Comparison of ENCODE assay signal across 9 mouse cellular contexts in genomic region chr19:5955704-5956670, GRCm38 (mm10). TPM values are rescaled to one million over a fixed set of nuclear protein-coding genes. Genes with fewer than 3 reads are reported as not detected.
DNase-seq lines count a peak whose midpoint lies in the region; ATAC-seq lines count a peak whose summit lies in the region.
"Had no signal": no experiment of that assay in that cellular context is flagged by ENCODE, and none has a peak within 500 bp of the region (broad histone marks: within the 10 kb centered on the region; RNA-seq: fewer than 3 reads in every experiment).

No protein-coding gene starts in this region.

- H3K27ac ChIP-seq in embryonic facial prominence, embryonic 10.5 days (replicated peaks), result no peak overlapping the region; the same call in 1 of the 2 replicates
- peak overlapping the region; percentile 47; the same call in 1 of the 2 replicates for H3K27ac ChIP-seq in liver, embryonic 13.5 days
- H3K27ac ChIP-seq: neural tube, embryonic 12.5 days had no signal

- H3K36me3 ChIP-seq in embryonic facial prominence, embryonic 10.5 days (replicated peaks), result peaks cover 96% of the 10 kb centered on the region
- H3K36me3 ChIP-seq in liver, embryonic 13.5 days, result peaks cover 97% of the 10 kb centered on the region

- ATAC-seq in liver, embryonic 13.5 days (ENCODE audit: low read depth), result no peak

- WGBS in embryonic facial prominence, embryonic 10.5 days, result 85% methylated on average over 28 of the region's 28 CpGs
- 80% methylated on average over 28 of the region's 28 CpGs for WGBS in liver, embryonic 13.5 days (ENCODE audit: insufficient replicate concordance)

- H3K27me3 ChIP-seq in embryonic facial prominence, embryonic 10.5 days (replicated peaks; ENCODE audit: low read depth, poor library complexity, severe bottlenecking), result no peaks in the 10 kb centered on the region
- no peaks in the 10 kb centered on the region for H3K27me3 ChIP-seq in liver, embryonic 13.5 days
- H3K27me3 ChIP-seq: neural tube, embryonic 12.5 days had no signal

- peak overlapping the region; percentile 35 for H3K4me2 ChIP-seq in liver, embryonic 13.5 days
- H3K4me2 ChIP-seq: neural tube, embryonic 12.5 days had no signal

- no peaks in the 10 kb centered on the region for H3K9me3 ChIP-seq in embryonic facial prominence, embryonic 10.5 days
- no peaks in the 10 kb centered on the region for H3K9me3 ChIP-seq in liver, embryonic 13.5 days (replicated peaks)
- H3K9me3 ChIP-seq: neural tube, embryonic 12.5 days had no signal

- peak overlapping the region; percentile 2; the same call in 1 of the 2 replicates for H3K4me3 ChIP-seq in embryonic facial prominence, embryonic 10.5 days
- no peak overlapping the region for H3K4me3 ChIP-seq in liver, embryonic 13.5 days (replicated peaks)
- H3K4me3 ChIP-seq: neural tube, embryonic 12.5 days had no signal

- peaks cover 31% of the 10 kb centered on the region for H3K4me1 ChIP-seq in embryonic facial prominence, embryonic 10.5 days
- H3K4me1 ChIP-seq in liver, embryonic 13.5 days (replicated peaks), result peaks cover 43% of the 10 kb centered on the region
- H3K4me1 ChIP-seq: neural tube, embryonic 12.5 days had no signal

- H3K9ac ChIP-seq in liver, embryonic 13.5 days, result 0 out of 2 replicates have a peak overlapping the region, but pooled peaks have one; percentile 6
- H3K9ac ChIP-seq: neural tube, embryonic 12.5 days had no signal

- peak; percentile 97 for DNase-seq in 3T3-L1 (ENCODE audit: low read depth, low spot score)
- DNase-seq in embryonic facial prominence, embryonic 10.5 days (ENCODE audit: low spot score), result no peak
- peak; percentile 57 for DNase-seq in heart, postnatal 4 days
- no peak for DNase-seq in liver, embryonic 13.5 days
- DNase-seq in layer of hippocampus, postnatal 25 days (ENCODE audit: extremely low spot score in 1 of 2, low spot score in 1 of 2), result no peak
- DNase-seq in cerebellum, postnatal 10 days, result no peak
- no peak for DNase-seq in embryo, embryonic 9.5 days (ENCODE audit: extremely low spot score)
- DNase-seq in testis, postnatal 10 days (ENCODE audit: low spot score), result no peak

RNA-seq across cellular contexts. Expression of gene Pola2, which starts 8.0 kb away (rescaled TPM):
- polyA plus RNA-seq in embryonic facial prominence, embryonic 10.5 days (2016; fragmentation: Nextera tagmentation; extraction: Ambion mirVana), result 119 and 120 TPM in 2 replicates
- 10 to 100 TPM; 32.9 to 37.1 TPM for total RNA-seq in heart, postnatal 4 days (2021)
- 62.2 and 69.8 TPM in 2 replicates for polyA plus RNA-seq in liver, embryonic 13.5 days (2015; fragmentation: Nextera tagmentation; extraction: Ambion mirVana)
- total RNA-seq in layer of hippocampus, postnatal 25 days (2021), result 1 to 10 TPM; 5.4 to 6.5 TPM

RNA-seq across cellular contexts. Expression of gene Slc22a20, which starts 30.0 kb away (rescaled TPM):
- not detected in 2 replicates for polyA plus RNA-seq in embryonic facial prominence, embryonic 10.5 days (2016; fragmentation: Nextera tagmentation; extraction: Ambion mirVana)
- not detected for total RNA-seq in heart, postnatal 4 days (2021)
- polyA plus RNA-seq in liver, embryonic 13.5 days (2015; fragmentation: Nextera tagmentation; extraction: Ambion mirVana), result not detected in 2 replicates
- total RNA-seq in layer of hippocampus, postnatal 25 days (2021), result not detected
- polyA plus RNA-seq: neural tube, embryonic 12.5 days had no signal

RNA-seq across cellular contexts. Expression of gene Cdc42ep2, which starts 31.4 kb away (rescaled TPM):
- 1.5 and 2.2 TPM in 2 replicates for polyA plus RNA-seq in embryonic facial prominence, embryonic 10.5 days (2016; fragmentation: Nextera tagmentation; extraction: Ambion mirVana)
- total RNA-seq in heart, postnatal 4 days (2021), result 10 to 100 TPM; 14.2 to 14.7 TPM
- 2.7 and 3.0 TPM in 2 replicates for polyA plus RNA-seq in liver, embryonic 13.5 days (2015; fragmentation: Nextera tagmentation; extraction: Ambion mirVana)
- total RNA-seq in layer of hippocampus, postnatal 25 days (2021), result 1 to 10 TPM; 6.3 to 6.4 TPM

RNA-seq across cellular contexts. Expression of gene Dpf2, which starts 43.2 kb away (rescaled TPM):
- 231 and 251 TPM in 2 replicates for polyA plus RNA-seq in embryonic facial prominence, embryonic 10.5 days (2016; fragmentation: Nextera tagmentation; extraction: Ambion mirVana)
- total RNA-seq in heart, postnatal 4 days (2021), result 100 to 1,000 TPM; 111 to 119 TPM
- 56.7 and 60.0 TPM in 2 replicates for polyA plus RNA-seq in liver, embryonic 13.5 days (2015; fragmentation: Nextera tagmentation; extraction: Ambion mirVana)
- total RNA-seq in layer of hippocampus, postnatal 25 days (2021), result 10 to 100 TPM; 82.5 to 95.6 TPM

RNA-seq across cellular contexts. Expression of gene Capn1, which starts 59.7 kb away (rescaled TPM):
- 2.9 and 3.2 TPM in 2 replicates for polyA plus RNA-seq in embryonic facial prominence, embryonic 10.5 days (2016; fragmentation: Nextera tagmentation; extraction: Ambion mirVana)
- 10 to 100 TPM; 27.4 to 29.1 TPM for total RNA-seq in heart, postnatal 4 days (2021)
- polyA plus RNA-seq in liver, embryonic 13.5 days (2015; fragmentation: Nextera tagmentation; extraction: Ambion mirVana), result 21.9 and 26.3 TPM in 2 replicates
- 10 to 100 TPM; 20.5 to 21.9 TPM for total RNA-seq in layer of hippocampus, postnatal 25 days (2021)

Comparison
In these comparisons a context has a peak if more than half of its experiments do, and no peak if none do; other contexts are left out.
1. DNase-seq: peak in 3T3-L1 (single experiment) and heart, postnatal 4 days (single experiment); none in embryonic facial prominence, embryonic 10.5 days (single experiment), liver, embryonic 13.5 days (single experiment), layer of hippocampus, postnatal 25 days (0 of 2), cerebellum, postnatal 10 days (0 of 2), embryo, embryonic 9.5 days (single experiment) and testis, postnatal 10 days (single experiment).
2. RNA of gene Pola2, which starts 8.0 kb away (total RNA-seq): 32.9 to 37.1 TPM in heart, postnatal 4 days; 5.4 to 6.5 TPM in layer of hippocampus, postnatal 25 days; every median in the first group is over 4 times any median in the second.